Mouse (Mus musculus) liver, embryonic 13.5 days (tissue): ENCODE measurements around the gene Tor3a. TPM values are rescaled to one million over a fixed set of nuclear protein-coding genes. Genes with fewer than 3 reads are reported as not detected.

ENCODE experiments used
- ATAC-seq: fragments of 200-750 bp; cut with Nextera tagmentation; 2 replicates; pipeline ENCODE4 v1.8.0; 2017; ENCODE audit warnings: low read depth, mild to moderate bottlenecking, moderate number of reproducible peaks, moderate library complexity
- DNase-seq: peaks from one replicate; pipeline ENCODE4 v3.0.0; 2022
- H3K27ac ChIP-seq: fragments of 300-500 bp; sonication (generic); 2 replicates; pipeline ENCODE4 v1.5.1; 2015; ENCODE audit warnings: moderate library complexity, mild to moderate bottlenecking, inconsistent platforms
- H3K27me3 ChIP-seq: fragments of 300-500 bp; sonication (generic); 2 replicates; pipeline ENCODE4 v1.6.1; 2015; ENCODE audit warnings: mild to moderate bottlenecking, inconsistent platforms
- H3K36me3 ChIP-seq: fragments of 300-500 bp; sonication (generic); 2 replicates; pipeline ENCODE4 v1.6.1; 2015; ENCODE audit warnings: mild to moderate bottlenecking, inconsistent platforms
- H3K4me1 ChIP-seq: fragments of 300-500 bp; sonication (generic); replicated peaks from 2 replicates; pipeline ENCODE4 v1.6.1; 2015; ENCODE audit warnings: inconsistent platforms
- H3K4me2 ChIP-seq: fragments of 300-500 bp; sonication (generic); 2 replicates; pipeline ENCODE4 v1.6.1; 2015; ENCODE audit warnings: inconsistent platforms, mild to moderate bottlenecking, moderate library complexity
- H3K4me3 ChIP-seq: fragments of 300-500 bp; sonication (generic); replicated peaks from 2 replicates; pipeline ENCODE4 v1.5.1; 2015; ENCODE audit warnings: mild to moderate bottlenecking, inconsistent platforms
- H3K9ac ChIP-seq: fragments of 300-500 bp; sonication (generic); 2 replicates; pipeline ENCODE4 v1.6.1; 2015; ENCODE audit warnings: mild to moderate bottlenecking, inconsistent platforms
- H3K9me3 ChIP-seq: fragments of 300-500 bp; sonication (generic); replicated peaks from 2 replicates; pipeline ENCODE4 v1.6.1; 2016; ENCODE audit warnings: inconsistent platforms
- WGBS: fragments of 180-500 bp; shearing (Covaris S2); methylation state at CpG from one replicate; pipeline ENCODE4 v1.1.7; 2015; ENCODE audit not compliant: insufficient replicate concordance; 5-methylcytosine and 5-hydroxymethylcytosine counted together
- polyA plus RNA-seq: library from polyadenylated mRNA; unstranded; fragments of >200 nt; fragmentation: Nextera tagmentation; extraction: Ambion mirVana; gene quantifications from 2 replicates; pipeline ENCODE4 v1.2.1, GENCODE M21; 2015

Gene Tor3a
- polyA plus RNA-seq, 1 experiment from 2014 or later = 3.4 TPM

GRCm38 (mm10) chr1:156648705-156649104, 25.5 kb downstream of the Tor3a start:
- no peak overlapping the region for H3K27ac ChIP-seq
- H3K9ac ChIP-seq = no peak overlapping the region
- no peaks in the 10 kb centered on the region for H3K9me3 ChIP-seq
- ATAC-seq (no peak), DNase-seq (no peak)
- H3K4me2 ChIP-seq = no peak overlapping the region
- H3K4me1 ChIP-seq = 0 out of 2 replicates have a peak, but pooled peaks cover 7% of the 10 kb centered on the region
- no peaks in the 10 kb centered on the region for H3K27me3 ChIP-seq
- no peak overlapping the region for H3K4me3 ChIP-seq
- WGBS = 49% methylated on average over 2 of the region's 2 CpGs
- H3K36me3 ChIP-seq = 0 out of 2 replicates have a peak, but pooled peaks cover 8% of the 10 kb centered on the region

- no peak for ATAC-seq
- WGBS = 75% methylated on average over 4 of the region's 4 CpGs
- H3K4me3 ChIP-seq = no peak overlapping the region
- H3K27ac ChIP-seq = no peak overlapping the region
- H3K4me2 ChIP-seq = no peak overlapping the region
- H3K9ac ChIP-seq = no peak overlapping the region
- peaks cover 34% of the 10 kb centered on the region for H3K36me3 ChIP-seq
- H3K27me3 ChIP-seq = no peaks in the 10 kb centered on the region
- H3K4me1 ChIP-seq = peaks cover 21% of the 10 kb centered on the region
- no peaks in the 10 kb centered on the region for H3K9me3 ChIP-seq
- no peak for DNase-seq
These were observed 28.2 kb downstream of the Tor3a start for GRCm38 (mm10) chr1:156645971-156646370.

DNA sequence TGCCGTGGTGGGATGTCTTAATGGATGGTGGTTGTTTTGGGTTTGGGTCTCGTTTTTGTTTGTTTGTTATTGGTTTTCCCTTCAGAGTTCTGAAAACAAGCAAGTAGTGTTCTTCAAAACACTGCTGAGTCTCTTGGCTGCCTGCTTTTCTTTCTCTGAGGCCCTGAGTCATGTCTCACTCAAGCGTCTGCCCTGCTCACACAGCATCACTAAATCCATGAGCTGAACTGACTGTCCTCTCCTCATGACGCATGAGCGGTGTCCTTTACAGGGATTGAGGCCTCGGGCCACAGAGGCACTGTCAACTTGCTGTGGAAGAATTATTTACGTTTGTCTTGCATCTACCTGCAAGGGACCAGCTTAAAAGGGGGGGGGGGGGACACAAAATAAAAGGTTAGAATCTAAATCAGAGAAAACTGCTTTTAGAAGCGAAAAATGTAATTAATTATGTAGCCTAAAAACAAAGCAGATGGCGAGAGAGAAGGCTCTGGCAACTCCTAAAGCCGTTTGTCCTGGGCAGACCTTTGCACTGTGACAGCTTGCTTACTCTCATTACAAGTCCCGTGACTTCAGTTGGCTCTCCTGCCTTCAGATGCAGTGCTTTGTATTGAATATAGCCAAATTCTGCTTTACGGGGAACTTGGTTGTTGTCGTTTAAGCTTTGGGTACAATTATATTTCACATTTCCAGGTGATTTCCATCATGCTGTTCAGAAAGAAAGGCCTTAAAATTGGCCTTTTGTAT, 29.2 kb downstream of the Tor3a start:
- DNase-seq = no peak
- Histone ChIP-seq H3K27me3 (no peaks in the 10 kb centered on the region), H3K4me1 (peaks cover 21% of the 10 kb centered on the region), H3K9ac (no peak overlapping the region), H3K4me3 (no peak overlapping the region), H3K4me2 (no peak overlapping the region), H3K9me3 (no peaks in the 10 kb centered on the region), H3K36me3 (peaks cover 43% of the 10 kb centered on the region), H3K27ac (no peak overlapping the region)
- no peak for ATAC-seq
- 76% methylated on average over 13 of the region's 13 CpGs for WGBS

DNA sequence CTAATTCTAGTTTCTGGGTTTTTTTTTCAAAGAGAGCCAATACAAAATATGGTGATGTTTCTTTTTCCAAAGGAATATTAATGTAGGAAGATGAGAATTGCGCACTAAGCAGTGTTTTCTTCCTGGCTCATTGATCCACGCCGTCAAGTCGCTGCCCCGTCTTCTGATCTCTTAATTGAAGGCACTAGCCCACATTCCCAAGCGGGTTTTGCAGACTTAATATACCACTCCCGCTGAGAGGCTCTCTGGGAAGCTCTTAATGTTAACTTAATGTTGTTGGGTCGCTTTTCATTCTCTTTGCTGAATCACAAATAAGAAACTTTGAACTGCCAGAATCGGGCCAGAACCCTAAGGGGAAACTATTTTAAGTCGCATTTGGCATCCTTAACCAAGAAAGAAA, 30.1 kb downstream of the Tor3a start:
- 80% methylated on average over 10 of the region's 10 CpGs for WGBS
- no peaks in the 10 kb centered on the region for H3K9me3 ChIP-seq
- no peak overlapping the region for H3K27ac ChIP-seq
- no peak overlapping the region for H3K4me3 ChIP-seq
- DNase-seq = no peak
- no peak overlapping the region for H3K4me2 ChIP-seq
- no peak for ATAC-seq
- H3K9ac ChIP-seq = no peak overlapping the region
- H3K36me3 ChIP-seq = peaks cover 46% of the 10 kb centered on the region
- no peaks in the 10 kb centered on the region for H3K27me3 ChIP-seq
- peaks cover 21% of the 10 kb centered on the region for H3K4me1 ChIP-seq

DNA sequence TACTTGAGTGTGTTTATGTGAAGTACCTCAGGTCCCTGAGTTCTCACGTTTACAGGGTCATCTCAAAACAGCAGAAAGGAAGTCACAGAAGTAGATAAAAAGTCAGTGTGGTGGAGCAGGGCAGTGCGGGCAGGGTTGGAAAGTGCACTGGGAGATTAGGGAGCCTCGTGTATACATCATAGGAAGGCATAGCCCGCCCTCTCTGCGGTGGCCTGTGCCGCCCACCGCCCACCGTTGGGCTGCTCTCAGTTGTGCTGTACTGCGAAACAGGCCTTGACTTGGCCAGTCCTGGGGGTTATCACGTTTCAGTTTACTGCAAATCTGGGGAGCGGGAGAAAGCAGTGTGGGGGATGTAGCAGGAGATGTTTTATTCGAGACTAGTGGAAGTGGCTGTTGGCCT, 31.3 kb downstream of the Tor3a start:
- peaks cover 16% of the 10 kb centered on the region for H3K4me1 ChIP-seq
- 51% methylated on average over 12 of the region's 12 CpGs for WGBS

GRCm38 (mm10) chr1:156641808-156642207, 32.3 kb downstream of the Tor3a start:
- no peaks in the 10 kb centered on the region for H3K9me3 ChIP-seq
- peaks cover 47% of the 10 kb centered on the region for H3K36me3 ChIP-seq
- H3K9ac ChIP-seq = no peak overlapping the region
- no peak overlapping the region for H3K27ac ChIP-seq
- ATAC-seq = peak; percentile 26; the same call in 1 of the 2 replicates
- H3K4me3 ChIP-seq = no peak overlapping the region
- peaks cover 16% of the 10 kb centered on the region for H3K4me1 ChIP-seq
- no peaks in the 10 kb centered on the region for H3K27me3 ChIP-seq
- H3K4me2 ChIP-seq = no peak overlapping the region
- DNase-seq = no peak
- WGBS = 53% methylated on average over 10 of the region's 10 CpGs

More for the DNA sequence above, 31.3 kb downstream of the Tor3a start:
- H3K4me3 ChIP-seq = no peak overlapping the region
- H3K9me3 ChIP-seq = no peaks in the 10 kb centered on the region
- no peaks in the 10 kb centered on the region for H3K27me3 ChIP-seq
- H3K4me2 ChIP-seq = no peak overlapping the region
- no peak for ATAC-seq
- peaks cover 46% of the 10 kb centered on the region for H3K36me3 ChIP-seq
- H3K27ac ChIP-seq = no peak overlapping the region
- no peak for DNase-seq
- no peak overlapping the region for H3K9ac ChIP-seq

- H3K4me1 ChIP-seq = peaks cover 16% of the 10 kb centered on the region
- peaks cover 44% of the 10 kb centered on the region for H3K36me3 ChIP-seq
- DNase-seq (no peak), ATAC-seq (no peak)
- no peak overlapping the region for H3K4me3 ChIP-seq
- no peak overlapping the region for H3K9ac ChIP-seq
- H3K9me3 ChIP-seq = no peaks in the 10 kb centered on the region
- no peak overlapping the region for H3K4me2 ChIP-seq
- 77% methylated on average over 4 of the region's 4 CpGs for WGBS
- H3K27me3 ChIP-seq = no peaks in the 10 kb centered on the region
- no peak overlapping the region for H3K27ac ChIP-seq
These were observed 33.6 kb downstream of the Tor3a start for GRCm38 (mm10) chr1:156640577-156640976.

DNA sequence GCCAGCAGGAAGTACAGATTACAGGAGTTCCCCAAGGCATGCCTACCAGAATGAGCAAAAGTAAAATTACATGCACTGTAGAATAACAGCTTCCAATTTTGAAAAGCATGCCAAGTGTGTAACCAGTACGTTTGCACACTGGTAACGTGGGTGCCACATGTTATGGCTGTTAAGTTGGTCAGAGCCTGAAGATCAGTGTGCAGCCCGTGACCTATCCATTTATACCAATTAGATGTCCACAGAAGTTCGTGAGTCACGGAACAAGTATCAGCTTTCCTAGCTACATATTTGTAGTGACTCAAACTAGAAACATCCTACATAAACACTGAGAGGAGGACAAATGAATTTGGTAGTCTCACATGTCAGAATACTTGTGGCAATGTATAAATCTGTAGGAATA, 34.7 kb downstream of the Tor3a start:
- Histone ChIP-seq H3K4me1 (peaks cover 16% of the 10 kb centered on the region), H3K9ac (no peak overlapping the region), H3K36me3 (peaks cover 50% of the 10 kb centered on the region), H3K4me3 (no peak overlapping the region), H3K4me2 (no peak overlapping the region), H3K9me3 (no peaks in the 10 kb centered on the region), H3K27me3 (no peaks in the 10 kb centered on the region), H3K27ac (no peak overlapping the region)
- 83% methylated on average over 5 of the region's 5 CpGs for WGBS
- ATAC-seq (no peak), DNase-seq (no peak)

DNA sequence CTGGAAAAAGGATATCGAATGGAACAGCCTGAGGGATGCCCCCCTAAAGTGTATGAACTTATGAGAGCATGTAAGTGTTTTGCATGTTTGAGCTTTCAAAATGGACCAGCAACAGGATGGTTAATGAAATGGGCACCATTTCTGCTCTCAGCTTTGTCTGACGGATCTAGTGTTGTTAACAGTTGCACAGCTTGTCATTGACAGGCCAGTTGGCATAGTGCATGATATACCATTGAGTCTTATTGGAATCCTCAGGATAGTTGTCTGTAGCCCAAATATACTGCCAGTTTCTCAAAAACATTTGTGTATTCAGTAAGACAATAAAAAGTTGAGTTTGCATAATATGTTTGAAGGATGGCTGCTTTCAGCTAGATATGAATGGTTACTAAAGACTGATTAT, 39.0 kb downstream of the Tor3a start:
- ATAC-seq (no peak), DNase-seq (no peak)
- WGBS = 67% methylated on average over 2 of the region's 2 CpGs
- no peak overlapping the region for H3K9ac ChIP-seq
- no peaks in the 10 kb centered on the region for H3K4me1 ChIP-seq
- 0 out of 2 replicates have a peak, but pooled peaks cover 3% of the 10 kb centered on the region for H3K9me3 ChIP-seq
- peaks cover 52% of the 10 kb centered on the region for H3K36me3 ChIP-seq
- H3K4me2 ChIP-seq = no peak overlapping the region
- H3K27ac ChIP-seq = no peak overlapping the region
- no peak overlapping the region for H3K4me3 ChIP-seq
- H3K27me3 ChIP-seq = no peaks in the 10 kb centered on the region

- peaks cover 59% of the 10 kb centered on the region for H3K36me3 ChIP-seq
- H3K4me2 ChIP-seq = no peak overlapping the region
- DNase-seq (no peak), ATAC-seq (no peak)
- no peak overlapping the region for H3K27ac ChIP-seq
- H3K4me3 ChIP-seq = no peak overlapping the region
- 0 out of 2 replicates have a peak, but pooled peaks cover 3% of the 10 kb centered on the region for H3K9me3 ChIP-seq
- no peaks in the 10 kb centered on the region for H3K27me3 ChIP-seq
- H3K4me1 ChIP-seq = no peaks in the 10 kb centered on the region
- no peak overlapping the region for H3K9ac ChIP-seq
- 77% methylated on average over 10 of the region's 10 CpGs for WGBS
These were observed 41.1 kb downstream of the Tor3a start for GRCm38 (mm10) chr1:156633095-156633494.

DNA sequence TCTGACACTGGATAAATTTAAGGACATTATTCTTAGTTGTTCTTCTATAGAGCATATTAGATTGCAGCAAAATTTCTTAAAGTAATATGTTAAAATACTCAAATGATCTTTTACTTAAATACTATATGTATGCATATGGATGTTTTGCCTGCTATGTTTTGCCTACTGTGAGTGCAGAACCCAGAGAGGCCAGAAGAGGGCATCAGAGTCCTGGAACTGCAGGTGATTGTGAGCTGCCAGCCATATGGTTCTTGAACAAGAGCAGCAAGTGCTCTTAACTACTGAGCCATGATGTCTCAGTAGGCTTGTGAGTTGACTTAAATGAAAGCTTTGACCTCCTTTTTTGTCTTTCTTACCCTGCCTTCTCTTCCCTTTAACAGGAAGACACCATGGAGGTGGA, 43.2 kb downstream of the Tor3a start:
- peaks cover 57% of the 10 kb centered on the region for H3K36me3 ChIP-seq
- H3K27ac ChIP-seq = no peak overlapping the region
- H3K4me3 ChIP-seq = no peak overlapping the region
- no peak for ATAC-seq
- H3K27me3 ChIP-seq = no peaks in the 10 kb centered on the region
- H3K4me2 ChIP-seq = no peak overlapping the region
- H3K9ac ChIP-seq = no peak overlapping the region
- 0 out of 2 replicates have a peak, but pooled peaks cover 3% of the 10 kb centered on the region for H3K9me3 ChIP-seq
- no peaks in the 10 kb centered on the region for H3K4me1 ChIP-seq
- DNase-seq = no peak

GRCm38 (mm10) chr1:156629984-156630383, 44.2 kb downstream of the Tor3a start:
- Histone ChIP-seq H3K4me1 (peaks cover 6% of the 10 kb centered on the region; the same call in 1 of the 2 replicates), H3K27ac (no peak overlapping the region), H3K9ac (no peak overlapping the region), H3K4me3 (no peak overlapping the region), H3K4me2 (no peak overlapping the region), H3K9me3 (0 out of 2 replicates have a peak, but pooled peaks cover 3% of the 10 kb centered on the region), H3K36me3 (peaks cover 63% of the 10 kb centered on the region), H3K27me3 (no peaks in the 10 kb centered on the region)
- DNase-seq (no peak), ATAC-seq (no peak)
- WGBS = 80% methylated on average over 8 of the region's 8 CpGs
